10 mouse cellular contexts compared by ENCODE assay signal in genomic region chr1:164342161-164342560, GRCm38 (mm10). TPM values are rescaled to one million over a fixed set of nuclear protein-coding genes. Genes with fewer than 3 reads are reported as not detected.
DNase-seq lines count a peak whose midpoint lies in the region; ATAC-seq lines count a peak whose summit lies in the region.
"Had no signal": no experiment of that assay in that cellular context is flagged by ENCODE, and none has a peak within 500 bp of the region (broad histone marks: within the 10 kb centered on the region; RNA-seq: fewer than 3 reads in every experiment).

No protein-coding gene starts in this region.

- H3K36me3 ChIP-seq in hindbrain, embryonic 14.5 days (replicated peaks; ENCODE audit: control insufficient read depth, insufficient read depth), result peaks cover 30% of the 10 kb centered on the region

- H3K4me3 ChIP-seq in hindbrain, embryonic 14.5 days (replicated peaks; ENCODE audit: low read length), result no peak overlapping the region
- H3K4me3 ChIP-seq: midbrain, embryonic 12.5 days had no signal

- H3K9ac ChIP-seq in hindbrain, embryonic 14.5 days, result no peak overlapping the region
- H3K9ac ChIP-seq: midbrain, embryonic 12.5 days had no signal

- WGBS in hindbrain, embryonic 14.5 days, result 83% methylated on average over 3 of the region's 3 CpGs

- H3K9me3 ChIP-seq in hindbrain, embryonic 14.5 days (ENCODE audit: control insufficient read depth, low read length), result 0 out of 2 replicates have a peak, but pooled peaks cover 6% of the 10 kb centered on the region
- H3K9me3 ChIP-seq: midbrain, embryonic 12.5 days had no signal

- no peaks in the 10 kb centered on the region for H3K27me3 ChIP-seq in hindbrain, embryonic 14.5 days (ENCODE audit: control insufficient read depth, insufficient read depth, low read length)
- H3K27me3 ChIP-seq: midbrain, embryonic 12.5 days had no signal

- ATAC-seq in hindbrain, embryonic 14.5 days (ENCODE audit: low FRiP score), result no peak
- ATAC-seq: activated CD4-positive, CD25-positive, alpha-beta regulatory T cell, adult 4 months had no signal

- no peak overlapping the region for H3K4me2 ChIP-seq in hindbrain, embryonic 14.5 days (replicated peaks)
- H3K4me2 ChIP-seq: midbrain, embryonic 12.5 days had no signal

- H3K4me1 ChIP-seq in hindbrain, embryonic 14.5 days (replicated peaks; ENCODE audit: control insufficient read depth, insufficient read depth, low read length), result no peaks in the 10 kb centered on the region
- H3K4me1 ChIP-seq: midbrain, embryonic 12.5 days had no signal

- peak; percentile 20 for DNase-seq in gastrocnemius, postnatal 10 days
- no peak for DNase-seq in gastrocnemius, postnatal 36 days
- DNase-seq in 416B (ENCODE audit: low read depth) (peak; percentile 24), WW6 (ENCODE audit: low read depth, low spot score) (peak; percentile 36)
- DNase-seq in lung, postnatal 10 days, result peak; percentile 32
- DNase-seq in left cerebral cortex, postnatal 14 days (ENCODE audit: low spot score in 2 of 2), result no peak
- DNase-seq in hindbrain, embryonic 14.5 days (ENCODE audit: low spot score), result no peak
- DNase-seq in heart, adult 9 months (ENCODE audit: low spot score in 2 of 2), result no peak

- H3K27ac ChIP-seq in hindbrain, embryonic 14.5 days, result no peak overlapping the region
- H3K27ac ChIP-seq: midbrain, embryonic 12.5 days had no signal

- intact Hi-C loops in gastrocnemius, postnatal 36 days (cut with DNase I), result no loop called here
- intact Hi-C loops in left cerebral cortex, postnatal 14 days (cut with DNase I), result no loop called here

RNA-seq across cellular contexts. Expression of gene Blzf1, which starts 34.9 kb away (rescaled TPM):
- 10 to 100 TPM; 23.4 to 25.3 TPM for total RNA-seq in gastrocnemius, postnatal 10 days (2021)
- 10 to 100 TPM; 20.1 to 24.5 TPM for total RNA-seq in gastrocnemius, postnatal 36 days (2021)
- total RNA-seq in left cerebral cortex, postnatal 14 days (2021), result 10 to 100 TPM; 27.6 to 29.4 TPM
- polyA plus RNA-seq in hindbrain, embryonic 14.5 days (2014; fragmentation: Nextera tagmentation; extraction: Ambion mirVana), result 25.8 and 29.2 TPM in 2 replicates

RNA-seq across cellular contexts. Expression of gene Nme7, which starts 38.2 kb away (rescaled TPM):
- 1 to 10 TPM; 6.1 to 6.2 TPM for total RNA-seq in gastrocnemius, postnatal 10 days (2021)
- 1 to 10 TPM; 2.1 TPM for total RNA-seq in gastrocnemius, postnatal 36 days (2021)
- 10 to 100 TPM; 23.3 to 23.8 TPM for total RNA-seq in left cerebral cortex, postnatal 14 days (2021)
- 25.8 and 26.2 TPM in 2 replicates for polyA plus RNA-seq in hindbrain, embryonic 14.5 days (2014; fragmentation: Nextera tagmentation; extraction: Ambion mirVana)

Comparison
In these comparisons a context has a peak if more than half of its experiments do, and no peak if none do; other contexts are left out.
1. DNase-seq: peak in gastrocnemius, postnatal 10 days (single experiment), 416B (single experiment), WW6 (single experiment) and lung, postnatal 10 days (single experiment); none in gastrocnemius, postnatal 36 days (0 of 2), left cerebral cortex, postnatal 14 days (0 of 2), hindbrain, embryonic 14.5 days (single experiment) and heart, adult 9 months (0 of 2).